Mouse (Mus musculus) liver, postnatal 0 days (tissue): Measurements from ENCODE around the gene Scn1b.

Experiments
- CTCF ChIP-seq: sonication (generic); IDR thresholded peaks from 2 replicates; pipeline ENCODE4 v1.5.1; 2016; ENCODE audit warnings: antibody characterized with exemption, low read depth
- EP300 ChIP-seq: IDR thresholded peaks from 2 replicates; pipeline ENCODE4 v1.6.1; 2016; ENCODE audit warnings: antibody characterized with exemption, low read depth, mild to moderate bottlenecking

DNA sequence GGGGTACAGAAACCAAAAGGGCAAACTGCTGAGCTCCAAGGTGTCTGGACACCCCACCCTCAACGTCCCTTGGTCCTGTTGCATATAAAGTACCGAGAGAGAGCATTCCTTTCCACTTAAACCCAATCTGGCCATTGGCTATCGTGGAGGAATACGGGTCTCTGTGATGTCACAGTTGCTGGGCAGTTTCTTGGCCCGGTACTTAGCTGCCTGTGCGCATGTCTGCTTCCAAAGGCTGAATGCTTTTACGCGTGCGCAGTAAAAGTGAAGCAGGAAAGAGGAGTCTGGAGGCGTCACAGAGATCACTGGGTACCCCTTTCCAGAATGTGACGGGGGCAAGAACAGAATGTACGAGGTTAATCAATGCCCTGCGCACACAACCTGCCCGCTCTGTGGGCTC is 57.3 kb downstream of the Scn1b start:
- TF ChIP-seq CTCF, result no peak
- TF ChIP-seq EP300, result no peak
